Mouse (Mus musculus): ENCODE measurements around the gene Spdye4c. TPM values are rescaled to one million over a fixed set of nuclear protein-coding genes. Genes with fewer than 3 reads are reported as not detected.

The Spdye4c gene
- total RNA-seq, 2 experiments from 2014 or later: not detected

- intact Hi-C loops (cut with DNase I): no loop called here
- no peak for DNase-seq
Measured at GRCm38 (mm10) chr2:128592301-128592700, 1.3 kb downstream of the Spdye4c start.

GRCm38 (mm10) chr2:128601534-128601933, 10.5 kb downstream of the Spdye4c start:
- DNase-seq: peak; percentile 7
- intact Hi-C loops (cut with DNase I): no loop called here

DNA sequence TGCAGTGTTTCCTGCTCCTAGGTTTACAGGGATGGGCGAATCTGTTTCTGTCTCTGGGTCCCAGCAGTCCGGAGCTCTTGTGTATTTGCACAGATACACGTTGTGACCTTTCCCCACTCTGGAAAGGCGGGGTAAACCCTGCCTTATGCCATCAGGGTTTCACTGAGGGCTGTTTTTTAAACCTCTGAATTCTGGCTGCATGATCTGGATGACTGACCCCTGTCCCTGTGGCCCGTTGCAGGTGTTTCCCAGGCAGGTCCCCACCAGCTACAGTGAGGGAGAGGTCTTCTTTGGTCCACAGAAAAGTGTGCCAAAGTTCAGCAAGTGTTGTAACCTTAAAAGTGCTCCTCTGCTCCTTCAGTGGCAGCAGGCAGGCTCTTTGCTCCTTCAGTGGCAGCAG, 18.3 kb downstream of the Spdye4c start:
- intact Hi-C loops (cut with DNase I): no loop called here
- no peak for DNase-seq

- DNase-seq: no peak
- intact Hi-C loops (cut with DNase I): loop anchor here (10.0 kb wide), 1 partner anchor 54 kb away; no protein-coding TSS in a partner anchor
Measured at GRCm38 (mm10) chr2:128611178-128611577, 20.2 kb downstream of the Spdye4c start.

DNA sequence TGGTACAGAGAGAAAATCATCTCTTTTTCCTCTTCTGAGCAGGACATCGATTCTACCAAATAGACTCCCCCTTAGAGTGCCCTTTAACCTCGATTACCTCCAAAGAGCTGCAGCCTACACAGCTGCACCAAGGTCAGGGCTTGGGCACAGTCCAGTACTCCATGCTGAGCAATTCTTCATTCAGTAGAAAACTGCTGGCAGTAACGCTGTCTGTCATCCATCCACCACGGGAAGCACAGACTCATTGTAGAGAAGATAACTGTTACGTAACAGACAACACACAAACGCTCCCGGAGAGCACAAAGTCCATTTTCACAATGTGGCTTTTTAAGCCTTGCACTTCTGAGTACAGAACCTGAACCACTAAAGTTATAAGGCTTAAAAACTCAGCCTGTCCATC, 21.3 kb downstream of the Spdye4c start:
- intact Hi-C loops (cut with DNase I): loop anchor here (10.0 kb wide), 1 partner anchor 53 kb away; no protein-coding TSS in a partner anchor
- DNase-seq: no peak

GRCm38 (mm10) chr2:128613365-128613764, 22.4 kb downstream of the Spdye4c start:
- DNase-seq: no peak
- intact Hi-C loops (cut with DNase I): loop anchor here (10.0 kb wide), 1 partner anchor 51 kb away; no protein-coding TSS in a partner anchor

GRCm38 (mm10) chr2:128615366-128615765, 24.4 kb downstream of the Spdye4c start:
- intact Hi-C loops (cut with DNase I): loop anchor here (10.0 kb wide), 1 partner anchor 49 kb away; no protein-coding TSS in a partner anchor
- no peak for DNase-seq

DNA sequence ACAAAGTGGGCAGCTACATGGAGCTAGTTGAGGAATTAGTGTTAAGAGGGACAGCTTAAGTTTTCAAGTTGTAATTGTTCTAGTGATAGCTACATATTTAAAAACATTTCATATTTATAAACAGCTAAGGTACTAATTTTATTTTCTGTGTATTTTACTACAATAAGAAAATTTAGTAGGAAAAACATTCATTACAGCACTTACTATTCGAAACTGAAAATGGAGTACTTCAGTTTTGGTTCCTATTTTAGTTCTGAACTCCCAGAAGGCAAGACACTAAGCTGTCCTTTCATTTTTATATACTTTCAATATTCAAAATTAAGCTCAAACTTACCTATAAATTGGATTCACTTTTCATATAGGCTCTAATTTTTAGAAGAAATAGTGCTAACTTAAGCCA, 29.6 kb downstream of the Spdye4c start:
- intact Hi-C loops (cut with DNase I): loop anchor here (10.0 kb wide), 2 partner anchors 214 to 1326 kb away; no protein-coding TSS in a partner anchor
- no peak for DNase-seq

Other genes with a start within 250 kb of the Spdye4c start
- gene Anapc1, start 96.2 kb downstream of the Spdye4c start, total RNA-seq (2021): 100 to 1,000 TPM in 1 of 2 experiments, 10 to 100 TPM in 1; 94.2 to 102 TPM
- 1 to 10 TPM; 3.8 to 4.0 TPM for gene Mertk, start 107.7 kb downstream of the Spdye4c start, total RNA-seq (2021)
- 10 to 100 TPM; 32.0 to 33.4 TPM for gene Tmem87b, start 226.9 kb downstream of the Spdye4c start, total RNA-seq (2021)